Mouse (Mus musculus) ES-E14 (cell line): ENCODE data around the gene Chst11. TPM values are rescaled to one million over a fixed set of nuclear protein-coding genes. Genes with fewer than 3 reads are reported as not detected.

Source experiments
- DNase-seq: peaks from one replicate; pipeline ENCODE4 v3.0.0-alpha.2; 2013; ENCODE audit warnings: low read depth, low spot score
- H3K27ac ChIP-seq: 2 replicates; pipeline ENCODE4 v1.5.1; 2012; ENCODE audit warnings: low read depth, mild to moderate bottlenecking, low read length, moderate library complexity, mixed read lengths; ENCODE audit not compliant: poor library complexity, insufficient read depth, severe bottlenecking
- H3K36me3 ChIP-seq: 2 replicates; pipeline ENCODE4 v1.6.1; 2012; ENCODE audit warnings: mild to moderate bottlenecking, low read length, moderate library complexity, mixed read lengths; ENCODE audit not compliant: control insufficient read depth, poor library complexity, insufficient read depth, severe bottlenecking
- H3K4me1 ChIP-seq, 2 experiments: fragments of 150-350 bp in 1 of 2; sonication (generic) in 1 of 2; 2 replicates each; pipeline ENCODE4 v1.6.1; 2012; ENCODE audit warnings: low read length in 2 of 2, mild to moderate bottlenecking in 1 of 2, mixed read lengths in 1 of 2; ENCODE audit not compliant: control insufficient read depth in 2 of 2, insufficient read depth in 2 of 2, poor library complexity in 1 of 2
- H3K4me3 ChIP-seq, 2 experiments: fragments of 150-350 bp in 1 of 2; sonication (generic) in 1 of 2; 2 replicates each; pipeline ENCODE4 v1.5.1; 2012; ENCODE audit warnings: low read length in 2 of 2, low read depth in 1 of 2, mild to moderate bottlenecking in 1 of 2, mixed read lengths in 1 of 2; ENCODE audit not compliant: insufficient read depth in 1 of 2, poor library complexity in 1 of 2, severe bottlenecking in 1 of 2
- H3K9ac ChIP-seq: 2 replicates; pipeline ENCODE4 v1.6.1; 2012; ENCODE audit warnings: low read depth, mild to moderate bottlenecking, low read length, mixed read lengths; ENCODE audit not compliant: poor library complexity, insufficient read depth, severe bottlenecking
- H3K9me3 ChIP-seq: fragments of 150-350 bp; sonication (generic); 2 replicates; pipeline ENCODE4 v1.6.1; 2012; ENCODE audit warnings: low read depth, mild to moderate bottlenecking, low read length; ENCODE audit not compliant: control insufficient read depth, insufficient read depth
- CHD2 ChIP-seq: IDR thresholded peaks from 2 replicates; pipeline ENCODE4 v1.6.1; 2014; ENCODE audit warnings: mild to moderate bottlenecking, low read depth, low read length, inconsistent platforms
- HCFC1 ChIP-seq: IDR thresholded peaks from 2 replicates; pipeline ENCODE4 v1.6.1; 2012; ENCODE audit warnings: low read length, inconsistent platforms, borderline replicate concordance; ENCODE audit not compliant: insufficient read depth
- MAFK ChIP-seq: IDR thresholded peaks from 2 replicates; pipeline ENCODE4 v1.6.1; 2014; ENCODE audit warnings: mild to moderate bottlenecking, low read depth, low read length, inconsistent platforms; ENCODE audit not compliant: insufficient read depth
- ZC3H11A ChIP-seq: IDR thresholded peaks from 2 replicates; pipeline ENCODE4 v1.6.1; 2012; ENCODE audit warnings: low read depth, mild to moderate bottlenecking, inconsistent platforms, low read length, borderline replicate concordance
- ZNF384 ChIP-seq: IDR thresholded peaks from 2 replicates; pipeline ENCODE4 v1.6.1; 2012; ENCODE audit warnings: low read depth, low read length, inconsistent platforms
- in situ Hi-C, 2 experiments: fragments of 600-800 bp; cut with MboI; formaldehyde crosslinking; loops; one replicate each; pipeline ENCODE4 v1.15.1; 2025; ENCODE audit warnings: low sequenced_read_pairs in 2 of 2, inconsistent platforms in 1 of 2; ENCODE audit not compliant: unreplicated experiment in 2 of 2
- total RNA-seq: library from RNA; depleted of rRNA; stranded (reverse); fragments of 300-350 nt; gene quantifications from 2 replicates; pipeline ENCODE4 v1.2.3, GENCODE M21; 2012

Gene Chst11
- total RNA-seq, 1 experiment: 8.6 TPM

GRCm38 (mm10) chr10:83202906-83203702 lies 217.8 kb downstream of the Chst11 start:
- TF ChIP-seq HCFC1 (no peak), ZC3H11A (no peak), ZNF384 (no peak), CHD2 (no peak), MAFK (no peak)
- H3K9ac ChIP-seq: no peak overlapping the region
- H3K4me1 ChIP-seq: no peaks in the 10 kb centered on the region
- 0 out of 4 replicates have a peak overlapping the region, but pooled peaks of 1 of the 2 experiments have one; percentile 33 for H3K4me3 ChIP-seq
- H3K36me3 ChIP-seq: no peaks in the 10 kb centered on the region
- H3K9me3 ChIP-seq: no peaks in the 10 kb centered on the region
- DNase-seq: no peak
- H3K27ac ChIP-seq: no peak overlapping the region
- in situ Hi-C loops: no loop called here

DNA sequence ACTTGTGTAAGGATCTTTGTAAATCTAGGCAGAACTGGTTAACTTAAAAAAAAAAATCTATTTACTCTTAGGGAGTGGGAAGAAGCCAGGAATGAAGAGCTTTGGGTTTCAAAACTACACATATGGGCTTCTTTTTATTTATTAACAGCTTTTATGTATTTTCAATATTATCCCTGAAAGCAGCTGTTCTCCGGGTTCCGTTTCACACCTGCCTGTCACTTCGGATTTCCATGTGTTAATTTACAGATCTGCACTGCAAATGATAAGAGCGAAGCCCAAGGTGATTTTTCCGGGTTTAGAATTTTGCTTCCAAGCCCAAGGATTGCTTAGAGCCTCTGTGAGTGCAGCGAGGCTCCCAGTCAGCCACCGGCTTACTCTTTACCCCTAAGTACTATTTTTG lies 223.1 kb downstream of the Chst11 start:
- H3K4me1 ChIP-seq: no peaks in the 10 kb centered on the region
- H3K9me3 ChIP-seq: no peaks in the 10 kb centered on the region
- no peak overlapping the region for H3K27ac ChIP-seq
- no peak for DNase-seq
- no peak overlapping the region for H3K4me3 ChIP-seq
- TF ChIP-seq MAFK (no peak), ZNF384 (no peak), CHD2 (no peak), ZC3H11A (no peak), HCFC1 (no peak)
- in situ Hi-C loops: no loop called here
- no peaks in the 10 kb centered on the region for H3K36me3 ChIP-seq
- H3K9ac ChIP-seq: no peak overlapping the region

GRCm38 (mm10) chr10:83209388-83209787 lies 224.1 kb downstream of the Chst11 start:
- in situ Hi-C loops: no loop called here
- no peaks in the 10 kb centered on the region for H3K36me3 ChIP-seq
- H3K9me3 ChIP-seq: no peaks in the 10 kb centered on the region
- no peak overlapping the region for H3K4me3 ChIP-seq
- TF ChIP-seq ZNF384 (no peak), HCFC1 (no peak), CHD2 (no peak), ZC3H11A (no peak), MAFK (no peak)
- no peak overlapping the region for H3K9ac ChIP-seq
- peak overlapping the region; percentile 26; the same call in 1 of the 2 replicates for H3K27ac ChIP-seq
- DNase-seq: no peak
- no peaks in the 10 kb centered on the region for H3K4me1 ChIP-seq

DNA sequence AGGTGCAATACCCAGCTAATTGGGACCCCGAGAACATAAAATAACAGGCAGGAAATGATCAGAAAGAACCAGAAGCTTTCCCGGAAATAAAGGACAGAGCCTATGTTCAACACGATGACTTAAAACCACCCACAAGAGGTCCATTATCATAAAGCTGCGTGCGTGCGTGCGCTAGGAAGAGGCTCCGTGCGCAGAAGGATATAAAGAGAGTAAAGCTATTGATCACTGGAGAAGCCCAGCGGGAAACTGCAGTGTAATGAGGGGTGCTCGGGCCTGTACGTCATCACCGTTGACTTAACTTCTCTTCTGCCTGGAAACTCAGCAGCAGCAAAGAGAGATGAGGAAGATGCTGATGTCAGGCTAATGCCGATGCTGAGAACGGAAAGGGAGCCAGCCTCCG lies 224.8 kb downstream of the Chst11 start:
- TF ChIP-seq CHD2 (no peak), HCFC1 (no peak), ZC3H11A (no peak), MAFK (no peak), ZNF384 (no peak)
- no peaks in the 10 kb centered on the region for H3K9me3 ChIP-seq
- no peaks in the 10 kb centered on the region for H3K4me1 ChIP-seq
- in situ Hi-C loops: no loop called here
- no peak overlapping the region for H3K9ac ChIP-seq
- H3K4me3 ChIP-seq: no peak overlapping the region
- DNase-seq: no peak
- H3K27ac ChIP-seq: no peak overlapping the region
- H3K36me3 ChIP-seq: no peaks in the 10 kb centered on the region

DNA sequence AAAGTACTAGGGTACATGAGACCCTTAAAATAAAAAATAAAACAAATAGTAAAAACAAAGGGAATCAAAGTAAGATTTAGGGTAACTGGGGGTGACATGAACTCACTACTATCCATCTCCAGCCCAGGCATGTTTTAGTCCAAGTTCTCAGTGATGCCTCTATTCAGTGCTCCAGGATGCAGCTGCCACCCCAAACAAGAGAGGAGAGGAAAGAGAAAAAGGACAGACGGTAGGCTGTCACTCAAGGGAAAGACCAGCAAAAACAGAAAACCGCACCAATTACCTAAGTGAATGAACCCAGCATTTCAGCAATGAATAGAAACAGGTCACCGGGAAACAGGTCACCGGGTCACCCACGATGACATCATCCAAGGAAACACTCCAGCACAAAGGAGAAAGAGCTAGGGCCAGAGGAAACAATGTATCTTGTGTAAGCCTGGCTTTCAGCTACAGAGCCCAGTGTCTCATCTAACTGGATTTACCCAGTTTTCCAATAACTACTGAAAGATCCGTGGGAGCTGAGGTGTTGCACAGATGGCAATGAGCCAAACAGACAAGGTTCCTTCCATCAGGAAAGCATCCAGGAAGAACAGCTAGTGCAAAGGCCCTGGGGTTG lies 225.8 kb downstream of the Chst11 start:
- no peaks in the 10 kb centered on the region for H3K4me1 ChIP-seq
- no peak overlapping the region for H3K9ac ChIP-seq
- H3K9me3 ChIP-seq: no peaks in the 10 kb centered on the region
- no peaks in the 10 kb centered on the region for H3K36me3 ChIP-seq
- H3K4me3 ChIP-seq: no peak overlapping the region
- in situ Hi-C loops: no loop called here
- no peak for DNase-seq
- H3K27ac ChIP-seq: no peak overlapping the region
- TF ChIP-seq MAFK: no peak
